Mouse (Mus musculus) testis, postnatal 14 days (tissue): ENCODE measurements around the gene Zfp36l2.
A peak's percentile ranks its signal among the peaks of the same experiment; 100 is the strongest.
"Not testable (repeated sequence)": the region's sequence is repeated elsewhere in the genome, so short reads cannot be mapped to it uniquely, and the experiment has no call there.

ENCODE experiments used
- DNase-seq: peaks from one replicate; pipeline ENCODE4 v3.0.0; 2021; ENCODE audit warnings: low spot score

Zfp36l2 gene

DNA sequence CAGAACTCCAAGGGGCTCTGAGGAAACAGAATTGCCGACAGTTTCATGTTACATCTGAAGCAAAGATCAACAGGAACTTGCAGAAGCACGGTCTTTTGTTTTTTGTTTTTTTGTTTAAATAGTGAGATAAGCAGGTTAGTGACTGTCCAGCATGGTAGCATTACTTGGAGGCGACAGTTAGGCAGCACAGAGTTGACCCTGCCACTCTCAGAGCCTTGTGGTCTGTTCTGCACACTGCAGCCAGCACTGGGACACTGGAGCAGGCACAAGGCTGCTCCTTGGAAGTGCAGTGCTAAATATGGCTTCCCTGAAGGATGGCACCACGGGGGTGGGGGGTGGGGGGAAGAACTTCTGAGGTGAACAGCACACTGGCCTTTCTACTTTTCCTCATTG is 7.3 kb upstream of the Zfp36l2 start:
- no peak for DNase-seq

DNA sequence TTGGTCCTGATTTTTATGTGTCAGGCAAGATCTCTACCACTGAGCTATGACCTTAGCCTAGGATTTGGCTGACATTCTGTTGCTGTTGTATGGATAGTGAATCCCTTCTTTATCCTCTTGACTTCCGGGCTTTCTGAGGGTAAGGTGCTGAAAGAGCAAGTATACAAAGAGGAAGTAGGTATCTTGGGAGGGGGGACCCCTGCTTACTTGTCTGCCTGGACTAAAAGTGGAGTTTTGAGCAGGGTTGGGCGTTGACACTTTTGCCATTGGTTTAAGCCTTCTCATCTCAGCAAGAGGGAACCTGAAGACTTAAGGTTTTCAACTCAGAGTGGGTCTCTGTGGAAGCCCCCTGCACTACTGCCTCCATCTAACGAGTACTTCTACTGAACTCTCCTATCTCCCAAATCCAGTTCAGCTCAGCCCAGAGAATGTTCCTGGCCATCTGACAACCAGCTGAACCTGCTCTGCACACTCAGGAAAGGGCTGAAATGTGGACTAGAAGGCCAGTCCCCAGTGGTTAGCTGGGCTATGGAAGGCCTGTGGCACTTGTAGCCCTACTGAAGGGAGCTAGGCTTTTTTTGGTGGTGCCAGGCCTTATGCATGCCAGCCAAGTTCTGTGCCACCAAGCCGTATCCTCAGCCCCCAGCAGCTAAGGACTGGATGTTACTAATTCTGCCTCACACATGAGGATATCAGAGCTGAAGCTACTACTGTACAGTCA is 6.7 kb upstream of the Zfp36l2 start:
- no peak for DNase-seq

DNA sequence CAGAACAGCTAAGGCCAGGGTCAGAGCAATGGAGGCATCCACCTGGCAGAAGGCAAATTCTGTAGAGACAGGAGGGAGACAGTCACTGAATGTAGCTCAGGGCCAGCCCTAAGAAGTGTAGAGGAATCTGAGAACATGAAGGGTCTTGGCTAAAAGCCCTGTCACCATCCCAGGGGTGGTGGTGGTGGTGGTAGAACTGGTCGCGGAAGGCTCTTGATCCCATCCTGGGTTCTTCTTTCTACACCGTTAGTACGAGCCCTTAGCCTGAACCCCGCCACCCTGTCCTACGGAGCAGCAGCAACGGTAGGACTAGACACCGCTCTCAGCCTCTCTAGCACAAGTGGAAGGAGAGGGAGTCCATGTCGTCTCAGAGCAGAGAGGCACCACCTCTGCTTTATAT is 5.7 kb upstream of the Zfp36l2 start:
- DNase-seq: no peak

DNA sequence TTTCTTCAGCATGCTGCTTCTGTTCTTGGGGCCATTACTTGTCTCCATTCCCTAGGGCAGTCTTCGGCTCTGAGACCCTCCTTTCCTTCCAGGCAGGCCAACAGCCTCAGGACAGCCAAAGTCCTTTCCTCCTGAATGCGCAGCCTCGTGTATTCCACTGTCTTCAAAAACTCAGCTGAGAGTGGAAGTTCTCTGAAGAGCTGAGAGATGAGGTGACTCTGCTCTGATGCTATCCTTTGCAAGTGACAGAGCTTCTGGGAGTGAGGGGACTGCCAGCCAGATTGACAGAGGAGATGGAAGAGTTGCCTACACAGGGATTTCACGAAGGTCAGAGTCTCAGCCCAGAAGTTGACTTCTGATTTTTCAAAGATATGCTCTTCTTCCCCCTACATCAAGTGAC is 4.2 kb upstream of the Zfp36l2 start:
- DNase-seq: no peak

DNA sequence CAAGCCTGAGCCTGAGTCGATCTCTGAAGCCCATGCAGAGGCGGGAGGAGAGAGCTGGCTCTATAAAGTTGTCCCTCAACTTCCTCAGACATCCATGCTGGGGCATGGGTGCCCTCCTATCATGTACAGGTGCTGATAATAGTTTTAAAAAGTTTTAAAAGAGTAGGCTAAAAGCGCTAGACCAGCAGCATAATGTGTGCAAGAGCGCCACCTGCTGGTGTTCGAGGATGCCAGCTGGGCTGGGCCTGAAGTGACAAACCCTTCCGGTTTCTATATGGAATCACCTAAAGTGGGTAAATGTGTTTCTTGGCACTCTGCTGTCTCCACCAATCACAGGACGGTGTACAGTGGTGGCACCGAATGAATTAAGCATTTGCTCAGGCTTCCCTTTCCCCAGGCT is 3.1 kb upstream of the Zfp36l2 start:
- no peak for DNase-seq

DNA sequence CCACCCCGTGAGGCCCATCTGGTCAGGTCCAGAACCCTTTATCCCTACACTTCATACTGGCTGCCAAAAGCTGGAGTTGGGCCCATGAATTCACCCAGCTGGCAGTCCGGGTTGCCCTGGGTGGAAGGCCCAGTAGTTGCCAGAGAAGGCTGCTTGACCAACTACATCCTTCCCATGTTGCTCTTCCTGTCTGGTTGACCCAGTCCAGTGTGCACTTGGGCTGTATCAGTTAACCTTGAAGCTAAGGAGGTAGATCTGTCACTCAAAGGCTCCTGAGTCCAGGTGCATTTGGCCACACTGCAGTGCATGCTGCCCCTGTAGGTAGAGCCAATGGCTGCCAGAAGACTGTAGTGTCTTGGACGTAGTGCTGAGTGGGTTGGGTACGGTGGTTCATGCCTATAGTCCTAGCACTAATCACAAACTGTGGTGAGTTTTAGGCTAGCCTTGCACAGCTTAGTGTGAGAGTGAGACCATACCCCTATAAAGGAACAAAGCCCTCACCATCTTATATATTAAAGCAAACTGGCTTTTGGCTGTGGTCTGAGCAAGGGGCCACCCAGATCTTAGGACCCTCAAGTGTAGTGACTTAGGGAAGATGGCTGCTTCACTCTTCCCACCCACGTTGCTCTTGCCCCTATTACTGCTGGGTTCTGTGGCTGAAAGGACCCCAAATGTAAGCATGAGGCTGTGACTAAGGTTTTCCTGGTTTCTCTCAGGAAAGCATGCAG is 1.5 kb upstream of the Zfp36l2 start:
- DNase-seq: no peak

DNA sequence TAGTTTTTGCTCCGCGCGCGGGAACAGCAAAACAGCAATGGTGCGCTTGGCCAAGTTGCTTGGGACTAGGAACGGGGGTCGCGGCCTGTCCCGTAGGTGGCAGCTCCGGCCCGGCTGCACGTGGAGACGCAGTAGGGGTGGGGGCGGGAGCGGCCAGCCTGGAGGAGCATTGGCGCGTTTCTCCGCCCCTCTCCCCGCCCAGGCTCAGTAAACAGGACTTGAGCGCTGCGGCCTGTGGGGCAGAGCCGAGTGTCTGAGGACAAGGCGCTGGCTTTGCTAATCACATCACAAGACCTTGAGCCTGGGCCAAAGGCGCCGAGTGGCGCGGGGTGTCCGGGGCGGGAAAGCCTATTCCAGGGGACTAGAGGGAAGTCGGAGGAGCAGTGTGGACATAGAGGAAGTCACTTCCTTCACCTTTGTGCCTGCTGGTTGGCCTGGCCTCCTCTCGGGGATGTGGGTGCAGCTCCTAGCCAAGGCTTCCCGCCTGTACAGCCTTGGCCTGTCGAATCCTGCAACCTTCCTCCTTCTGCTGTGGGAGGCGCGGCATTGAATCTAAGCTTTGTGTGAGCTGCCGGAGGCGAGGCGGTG is 721 bp upstream of the Zfp36l2 start:
- DNase-seq: peak; percentile 92

DNA sequence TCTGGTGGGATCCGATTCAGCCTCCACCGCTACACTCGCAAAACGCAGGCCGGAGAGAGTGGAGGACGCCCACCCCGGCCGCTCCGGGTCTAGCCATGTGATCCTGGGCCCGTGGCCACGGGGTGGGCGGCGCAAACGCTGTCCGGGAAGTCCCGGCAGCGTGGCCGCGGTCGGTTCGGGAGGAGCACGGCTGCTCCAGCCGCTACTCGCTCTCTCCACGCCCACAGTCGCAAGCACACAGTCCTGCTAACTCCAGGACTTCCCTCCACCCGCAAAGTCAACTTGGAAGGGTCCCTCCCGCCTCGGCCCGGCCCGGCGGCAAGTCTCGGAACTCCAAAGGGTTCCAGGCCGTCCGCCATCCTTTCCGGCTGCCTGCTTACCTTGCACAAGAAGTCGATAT is 483 bp downstream of the Zfp36l2 start:
- not testable (repeated sequence) for DNase-seq

DNA sequence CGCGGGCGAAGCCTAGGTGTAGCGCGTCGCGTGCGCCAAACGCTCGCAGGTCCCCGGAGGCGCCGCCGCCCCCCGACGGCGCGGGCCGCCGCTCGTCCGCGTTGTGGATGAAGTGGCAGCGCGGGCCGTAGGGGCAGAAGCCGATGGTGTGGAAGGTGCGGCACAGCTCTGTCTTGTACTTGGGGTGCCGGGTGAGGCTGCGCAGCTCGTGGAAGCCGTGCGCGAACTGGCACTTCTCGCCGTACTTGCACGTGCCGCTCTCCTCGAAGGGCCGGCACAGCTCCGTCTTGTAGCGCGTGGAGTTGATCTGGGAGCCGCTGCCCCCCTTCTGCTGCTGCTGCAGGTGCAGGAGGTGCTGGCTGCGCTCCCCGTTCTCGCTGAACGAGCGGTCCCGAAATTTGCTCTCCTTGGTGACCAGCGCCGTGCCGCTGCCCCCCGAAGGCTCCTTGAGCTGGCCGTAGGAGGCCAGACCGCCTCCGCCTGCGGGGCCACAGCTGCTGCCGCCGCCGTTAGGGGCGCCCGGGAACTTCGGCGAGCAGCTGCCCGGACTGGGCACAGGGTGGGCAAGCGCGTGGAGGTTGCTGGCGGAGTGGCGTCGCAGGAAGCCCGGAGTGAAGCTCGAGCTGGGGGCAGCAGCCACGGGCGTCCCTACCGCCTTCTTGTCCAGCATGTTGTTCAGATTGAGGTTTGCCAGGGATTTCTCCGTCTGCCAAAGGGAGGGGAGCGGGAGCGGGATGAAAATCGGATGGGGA is 1.1 kb downstream of the Zfp36l2 start:
- peak; percentile 66 for DNase-seq

DNA sequence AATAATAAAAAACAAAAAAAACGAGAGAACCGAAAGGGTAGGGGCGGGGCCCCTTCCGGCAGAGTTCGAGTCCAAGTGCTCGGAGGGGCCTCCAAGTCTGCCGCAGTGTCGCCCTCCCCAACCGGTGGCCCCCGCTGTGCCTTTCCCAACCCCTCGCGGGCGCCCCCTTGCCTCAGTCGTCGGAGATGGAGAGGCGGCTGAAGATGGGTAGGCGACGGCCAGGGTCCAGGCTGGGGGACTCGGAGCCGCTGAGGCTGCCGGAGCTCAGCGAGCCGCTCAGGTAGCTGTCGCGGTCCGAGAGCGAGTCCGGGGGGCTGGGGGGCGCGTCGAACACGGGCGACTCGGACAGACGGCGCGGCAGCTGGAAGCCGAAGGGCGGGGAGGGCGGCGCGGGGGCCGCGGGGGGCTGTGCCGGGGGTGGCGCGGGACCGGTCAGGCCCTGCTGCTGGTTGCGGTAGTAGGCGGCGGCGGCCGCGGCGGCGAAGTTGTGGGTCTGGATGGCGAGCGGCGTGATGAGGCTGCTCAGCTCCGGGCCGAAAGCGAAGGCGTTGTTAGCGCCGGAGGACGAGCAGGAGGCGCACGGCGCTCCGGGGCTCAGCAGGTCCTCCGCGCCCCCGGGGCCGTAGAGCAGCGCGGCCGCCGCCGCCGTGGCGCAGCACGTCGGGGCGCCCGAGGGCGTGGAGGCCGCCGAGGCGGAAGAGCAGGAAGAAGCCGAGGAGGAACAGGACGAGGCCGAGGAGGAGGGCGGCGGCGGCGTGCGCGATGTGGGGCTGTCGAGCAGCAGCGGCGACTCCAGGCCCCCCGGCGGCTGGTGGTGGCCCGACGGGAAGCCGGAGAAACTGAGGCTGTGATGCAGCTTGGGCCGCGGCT is 1.9 kb downstream of the Zfp36l2 start:
- DNase-seq: peak; percentile 57

DNA sequence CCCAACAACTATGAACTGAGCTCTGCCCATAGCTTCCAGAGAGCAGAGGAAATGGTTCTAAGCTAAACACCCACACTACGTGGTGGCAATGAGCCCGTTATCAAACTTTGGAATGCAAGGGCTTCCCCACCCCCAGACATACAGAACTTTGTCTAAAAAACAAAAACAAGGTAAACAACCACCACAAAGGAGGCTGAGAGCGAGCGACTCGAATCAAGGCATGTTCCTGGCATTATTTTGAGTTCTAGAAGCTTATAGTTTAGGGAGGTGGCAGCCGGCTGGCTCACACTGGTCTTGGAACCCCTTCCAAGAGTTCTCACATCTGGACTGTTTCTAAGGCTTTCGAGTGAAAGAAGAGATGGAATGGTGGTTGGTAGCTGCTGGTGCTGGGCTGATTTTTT is 2.7 kb downstream of the Zfp36l2 start:
- DNase-seq: no peak

DNA sequence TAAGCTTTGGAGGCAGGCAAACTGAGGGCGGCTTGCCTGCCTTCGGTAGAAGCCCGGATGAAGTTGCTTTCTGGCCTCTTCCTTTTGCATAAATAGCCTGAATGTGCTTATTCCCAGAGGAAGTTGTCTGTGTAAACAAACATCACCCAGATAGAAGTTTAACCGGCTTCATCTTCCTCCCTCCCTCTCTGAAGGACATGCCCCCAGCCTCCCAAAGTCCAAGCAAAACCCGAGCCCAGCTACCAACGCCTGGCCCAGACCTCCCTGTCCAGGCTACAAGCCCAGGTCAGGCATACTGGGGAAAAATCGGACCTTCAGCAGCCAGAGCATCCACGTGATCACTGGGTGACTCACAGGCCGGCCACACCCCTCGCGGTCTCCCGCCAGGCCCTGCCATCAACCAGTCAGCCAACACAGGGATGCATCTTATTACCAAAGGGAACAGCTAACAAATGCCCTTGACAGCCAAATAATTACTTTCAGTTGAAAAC is 4.4 kb downstream of the Zfp36l2 start:
- peak; percentile 81 for DNase-seq

DNA sequence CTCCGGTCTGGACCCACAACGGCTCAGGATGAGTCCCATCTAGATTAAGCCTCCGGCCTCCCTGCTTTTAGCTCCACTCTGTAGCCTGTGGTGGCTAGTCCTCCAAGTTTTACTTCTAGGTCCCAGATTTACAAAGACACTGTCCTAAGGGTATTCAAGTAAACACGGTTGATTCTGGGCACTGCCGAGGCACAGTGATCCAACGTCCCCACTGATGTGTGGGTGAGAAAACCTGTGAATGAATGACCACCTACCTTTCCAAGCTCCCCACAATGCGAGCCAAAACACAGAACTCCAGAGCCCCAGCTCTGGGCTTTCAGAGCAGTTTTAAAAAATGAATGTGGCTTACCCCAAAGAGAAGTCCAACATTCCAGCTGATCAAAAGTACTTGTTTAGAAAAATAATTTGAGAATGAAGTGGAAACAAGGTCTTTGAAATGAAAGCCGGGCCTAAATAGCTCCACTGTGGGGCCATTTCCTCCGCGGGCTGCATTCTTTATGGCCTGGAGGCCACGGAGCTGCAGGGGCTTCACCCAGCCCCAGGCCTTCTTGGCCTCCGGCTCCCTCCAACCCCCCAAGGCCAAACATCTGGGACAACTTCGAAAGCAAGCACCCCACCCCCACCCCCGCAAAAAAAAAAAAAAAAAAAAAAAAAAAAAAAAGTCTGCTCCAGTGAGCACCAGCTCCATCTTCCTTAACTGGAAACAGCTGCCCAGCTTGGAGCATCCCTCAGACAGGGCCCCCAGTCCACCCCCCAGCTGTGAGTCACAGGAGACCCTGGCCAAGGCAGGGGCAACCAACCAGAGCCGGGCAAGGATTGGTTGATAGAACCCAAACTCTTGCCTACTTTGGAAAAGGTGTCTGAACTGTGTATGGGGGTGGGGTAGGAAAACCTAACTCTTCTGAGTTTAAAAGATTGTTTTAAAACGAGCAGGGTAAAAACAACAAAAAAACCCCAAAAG is 5.2 kb downstream of the Zfp36l2 start:
- no peak for DNase-seq

DNA sequence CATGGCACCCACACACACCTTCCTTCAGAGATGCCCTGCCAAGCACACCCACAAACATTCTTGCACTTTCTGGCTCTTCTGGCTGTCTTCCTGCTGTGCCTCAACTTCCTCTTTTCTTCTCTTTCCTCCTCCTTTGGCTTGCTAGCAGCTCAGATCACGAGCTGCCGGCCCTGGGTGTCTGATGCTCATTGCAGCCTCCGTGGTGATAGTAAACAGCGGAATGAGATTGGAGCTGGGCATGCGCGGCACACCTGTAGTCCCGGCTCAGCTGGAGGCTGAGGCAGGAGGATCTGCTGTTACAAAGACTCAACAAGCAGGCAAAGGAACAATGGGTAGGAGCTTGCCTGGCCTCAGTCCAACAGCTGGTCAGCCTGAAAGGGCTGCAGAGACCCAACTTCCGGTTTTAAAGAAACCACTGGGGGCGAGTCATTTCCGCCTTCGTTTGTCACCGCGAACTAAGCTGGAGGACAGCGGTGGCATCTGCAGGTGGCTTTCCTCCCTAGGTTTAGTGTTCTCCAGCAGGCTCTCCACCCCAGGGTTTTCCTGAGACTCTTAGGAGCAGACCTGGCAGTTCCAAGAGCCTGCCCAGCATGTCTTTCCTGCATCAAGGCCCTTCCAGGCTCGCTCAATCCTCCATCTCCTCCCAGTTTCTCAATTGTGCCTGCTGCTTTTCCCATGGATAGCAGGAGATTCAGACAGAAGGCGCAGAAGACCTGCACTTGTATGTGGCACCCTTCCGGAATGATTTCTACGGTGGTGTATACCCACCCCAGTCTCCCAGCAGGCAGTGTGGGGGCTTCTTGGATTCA is 6.0 kb downstream of the Zfp36l2 start:
- peak; percentile 84 for DNase-seq

DNA sequence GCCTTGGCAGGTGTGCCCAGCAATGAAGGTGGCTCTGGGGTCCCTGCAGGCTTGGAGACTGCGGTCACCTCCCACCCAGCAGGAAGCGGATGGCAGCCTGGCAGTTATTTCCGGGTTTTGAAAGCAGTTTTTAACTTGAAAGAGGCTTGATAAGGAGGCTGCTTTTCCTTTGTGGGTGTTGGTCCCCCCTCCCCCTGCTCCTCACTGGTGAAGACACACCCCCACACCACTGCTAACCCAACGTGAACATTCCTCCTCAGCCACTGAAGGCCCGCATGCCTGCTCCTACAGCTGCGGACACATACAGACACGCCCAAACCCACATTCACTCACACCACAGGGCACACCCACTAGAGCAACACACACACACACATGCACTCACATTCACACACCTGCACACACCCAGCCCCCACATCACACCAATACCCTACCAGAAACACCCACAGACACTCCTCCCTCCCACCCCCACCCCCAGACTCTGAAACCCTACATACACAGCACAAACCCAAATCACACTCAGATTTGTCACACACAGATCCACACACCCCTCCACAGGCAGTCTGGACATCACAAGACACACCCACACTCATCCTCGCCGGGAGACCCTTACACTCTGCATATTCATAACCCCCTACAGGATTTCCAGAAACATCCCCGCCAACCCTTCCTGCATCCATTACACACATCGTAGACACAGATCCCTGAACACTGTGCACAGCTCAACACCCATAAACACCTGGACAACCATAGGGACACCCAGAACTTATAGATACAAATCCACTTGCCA is 6.8 kb downstream of the Zfp36l2 start:
- no peak for DNase-seq

DNA sequence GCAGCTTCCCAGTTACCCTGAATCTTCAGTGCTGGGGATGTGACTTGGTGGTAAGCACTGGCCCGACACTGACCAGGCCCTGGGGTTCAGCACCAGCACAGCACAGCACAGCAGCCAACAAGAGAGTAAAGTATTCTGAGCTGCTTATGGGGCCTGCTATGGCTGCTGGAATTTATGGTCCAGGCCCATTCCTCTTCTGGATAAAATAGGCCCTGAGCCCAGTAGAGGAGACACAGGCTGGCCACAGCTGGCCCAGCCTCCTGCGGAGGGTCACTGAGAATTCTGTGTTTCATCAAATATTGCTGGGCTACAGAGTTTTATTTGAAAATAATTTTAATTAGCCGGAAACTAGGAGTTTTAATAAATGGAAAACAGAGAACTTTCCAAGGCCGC is 7.8 kb downstream of the Zfp36l2 start:
- no peak for DNase-seq

DNA sequence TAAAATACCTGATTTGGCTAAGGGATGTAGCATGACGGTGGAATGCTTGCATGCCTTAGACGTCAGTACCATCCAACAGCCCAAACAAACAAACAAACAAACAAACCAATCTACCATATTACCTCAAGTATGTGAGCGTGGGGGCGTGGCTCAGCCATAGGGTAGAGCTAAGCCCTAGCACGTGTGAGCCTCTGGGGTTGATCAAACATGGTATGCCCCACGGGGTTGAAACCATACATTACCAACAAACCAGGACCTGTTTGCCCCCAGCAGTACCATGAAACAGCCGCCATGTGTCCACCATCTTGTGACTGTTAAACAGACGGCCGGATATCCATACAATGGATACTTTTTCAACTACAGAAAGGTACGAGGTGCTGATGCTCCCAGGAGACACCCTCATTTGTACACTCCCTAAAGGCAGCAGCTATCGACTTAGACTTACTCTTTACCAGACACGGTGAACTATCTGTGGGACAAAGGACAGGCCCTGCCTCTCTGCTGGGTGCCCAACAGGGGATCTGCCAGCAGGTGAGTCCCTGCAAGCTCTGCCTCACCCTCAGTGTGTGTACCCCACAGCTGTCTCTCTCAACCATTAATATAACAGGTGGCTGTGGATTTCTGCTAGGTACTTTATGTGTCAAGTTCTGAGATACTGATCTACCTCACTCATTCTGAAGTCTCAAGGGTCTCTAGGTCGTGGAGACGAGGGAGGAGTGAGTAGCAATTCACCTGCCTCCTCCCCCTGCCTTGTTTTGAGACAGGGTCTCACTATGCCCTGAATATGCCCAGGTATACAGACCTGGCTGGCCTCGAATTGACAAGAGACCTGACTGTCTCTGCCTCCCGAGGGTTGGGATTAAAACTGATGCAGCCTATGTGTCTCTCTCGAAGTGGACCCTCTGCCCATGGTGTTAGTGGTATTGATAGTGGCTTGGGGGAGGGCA is 8.4 kb downstream of the Zfp36l2 start:
- DNase-seq: no peak

DNA sequence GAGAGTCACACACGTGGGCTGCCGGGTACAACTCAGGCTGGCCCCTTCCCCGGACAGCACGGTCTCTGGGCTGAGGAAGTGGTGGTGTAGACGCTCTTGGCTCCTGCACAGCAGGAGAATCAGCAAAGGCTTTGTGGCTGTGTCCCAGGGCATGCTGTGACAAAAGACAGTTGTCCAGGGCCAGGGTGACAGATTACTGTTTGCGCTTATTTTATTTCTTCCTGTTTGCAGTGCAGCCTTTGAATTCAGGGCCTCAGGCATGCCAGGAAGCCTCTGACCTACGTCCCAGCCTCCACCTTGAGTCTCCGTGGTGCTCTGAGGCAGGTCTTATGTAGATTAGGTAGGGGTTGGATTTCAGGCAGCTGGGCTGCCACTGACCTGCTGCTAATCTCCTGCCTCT is 10.3 kb downstream of the Zfp36l2 start:
- DNase-seq: no peak
